Comparison of ENCODE assay signal across 8 mouse cellular contexts in the genomic region with DNA sequence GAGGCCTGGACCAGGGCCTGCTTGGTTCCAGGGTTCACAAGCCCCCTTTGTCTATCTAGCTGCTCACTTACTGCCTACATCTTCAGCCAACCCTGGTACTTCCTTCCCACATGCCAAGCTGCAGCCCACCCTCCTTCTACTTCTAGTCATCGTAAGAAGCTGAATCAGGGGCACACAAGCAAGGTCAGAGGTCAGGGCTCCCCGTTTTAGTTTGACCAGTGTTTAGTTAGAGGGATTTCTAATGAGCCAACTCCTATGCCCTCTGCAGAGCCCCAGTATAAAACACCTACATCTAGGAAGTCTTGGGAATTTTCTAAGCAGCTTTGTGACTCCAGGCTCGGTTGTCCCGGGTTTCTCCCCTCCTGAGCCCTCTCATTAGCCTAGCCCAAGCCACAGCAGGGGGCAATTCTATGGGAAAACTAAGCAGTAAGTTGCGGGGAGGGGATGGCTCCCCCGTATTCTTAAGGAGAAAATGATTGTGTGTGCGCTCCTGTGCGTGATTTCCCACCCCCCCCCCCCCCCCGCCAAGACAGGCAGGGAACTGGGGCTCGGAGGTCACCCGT. TPM values are rescaled to one million over a fixed set of nuclear protein-coding genes. Genes with fewer than 3 reads are reported as not detected.
A peak's percentile ranks its signal among the peaks of the same experiment; 100 is the strongest.
DNase-seq lines count a peak whose midpoint lies in the region; ATAC-seq and TF ChIP-seq lines count a peak whose summit lies in the region.

No protein-coding gene starts in this region.

- TF ChIP-seq CTCF in lung, postnatal 0 days (IDR thresholded peaks at IDR 0.05): no peak

- no peaks in the 10 kb centered on the region for H3K27me3 ChIP-seq in lung, postnatal 0 days (replicated peaks; ENCODE audit: insufficient read depth, low read length)
- H3K27me3 ChIP-seq in embryonic facial prominence, embryonic 12.5 days: peaks cover 13% of the 10 kb centered on the region; the same call in 1 of the 2 replicates
- 0 out of 2 replicates have a peak, but pooled peaks cover 3% of the 10 kb centered on the region for H3K27me3 ChIP-seq in intestine, embryonic 14.5 days (replicated peaks; ENCODE audit: control insufficient read depth, insufficient read depth, low read length)
- peaks cover 5% of the 10 kb centered on the region; the same call in 1 of the 2 replicates for H3K27me3 ChIP-seq in neural tube, embryonic 14.5 days (ENCODE audit: control insufficient read depth, insufficient read depth, low read length)

- H3K4me3 ChIP-seq in lung, postnatal 0 days (ENCODE audit: low read depth, low read length): peak overlapping the region; percentile 47
- H3K4me3 ChIP-seq in embryonic facial prominence, embryonic 12.5 days: 0 out of 2 replicates have a peak overlapping the region, but pooled peaks have one; percentile 1
- peak overlapping the region; percentile 48 for H3K4me3 ChIP-seq in intestine, embryonic 14.5 days (ENCODE audit: low read depth, low read length)
- H3K4me3 ChIP-seq in neural tube, embryonic 14.5 days (ENCODE audit: low read depth, low read length): peak overlapping the region; percentile 24; the same call in 1 of the 2 replicates

- peaks cover 25% of the 10 kb centered on the region for H3K4me1 ChIP-seq in lung, postnatal 0 days (ENCODE audit: insufficient read depth, low read depth, low read length)
- H3K4me1 ChIP-seq in embryonic facial prominence, embryonic 12.5 days: peaks cover 71% of the 10 kb centered on the region
- H3K4me1 ChIP-seq in intestine, embryonic 14.5 days (replicated peaks; ENCODE audit: control insufficient read depth, insufficient read depth, low read length): peaks cover 50% of the 10 kb centered on the region
- H3K4me1 ChIP-seq in neural tube, embryonic 14.5 days (ENCODE audit: control insufficient read depth, insufficient read depth, low read length): peaks cover 31% of the 10 kb centered on the region

- H3K4me2 ChIP-seq in lung, postnatal 0 days (replicated peaks; ENCODE audit: low read depth, low read length): peak overlapping the region; percentile 72
- H3K4me2 ChIP-seq in embryonic facial prominence, embryonic 12.5 days (replicated peaks): peak overlapping the region; percentile 52
- peak overlapping the region; percentile 80 for H3K4me2 ChIP-seq in intestine, embryonic 14.5 days (ENCODE audit: low read length)
- H3K4me2 ChIP-seq in neural tube, embryonic 14.5 days (ENCODE audit: low read depth, low read length): peak overlapping the region; percentile 60

- ATAC-seq in lung, postnatal 0 days: no peak
- ATAC-seq in embryonic facial prominence, embryonic 12.5 days (ENCODE audit: insufficient number of reproducible peaks, insufficient read depth, low FRiP score, low TSS enrichment): no peak
- no peak for ATAC-seq in intestine, embryonic 14.5 days (replicated peaks; ENCODE audit: low FRiP score, low TSS enrichment, low read depth)
- ATAC-seq in neural tube, embryonic 14.5 days (ENCODE audit: low read depth): peak; percentile 7

- no peak overlapping the region for H3K9ac ChIP-seq in lung, postnatal 0 days (replicated peaks; ENCODE audit: low read depth)
- no peak overlapping the region for H3K9ac ChIP-seq in embryonic facial prominence, embryonic 12.5 days
- peak overlapping the region; percentile 18; the same call in 1 of the 2 replicates for H3K9ac ChIP-seq in intestine, embryonic 14.5 days (ENCODE audit: low read length)
- no peak overlapping the region; the same call in 1 of the 2 replicates for H3K9ac ChIP-seq in neural tube, embryonic 14.5 days (replicated peaks; ENCODE audit: low read depth, low read length)

- H3K36me3 ChIP-seq in lung, postnatal 0 days (ENCODE audit: insufficient read depth, low read length): no peaks in the 10 kb centered on the region
- H3K36me3 ChIP-seq in embryonic facial prominence, embryonic 12.5 days: peaks cover 19% of the 10 kb centered on the region
- peaks cover 17% of the 10 kb centered on the region for H3K36me3 ChIP-seq in intestine, embryonic 14.5 days (ENCODE audit: control insufficient read depth, insufficient read depth, low read length)
- H3K36me3 ChIP-seq in neural tube, embryonic 14.5 days (ENCODE audit: control insufficient read depth, insufficient read depth, low read length): 0 out of 2 replicates have a peak, but pooled peaks cover 4% of the 10 kb centered on the region

- TF ChIP-seq EP300 in lung, postnatal 0 days (IDR thresholded peaks at IDR 0.05): no peak

- H3K27ac ChIP-seq in lung, postnatal 0 days (ENCODE audit: low read length): peak overlapping the region; percentile 75
- peak overlapping the region; percentile 93 for H3K27ac ChIP-seq in embryonic facial prominence, embryonic 12.5 days
- H3K27ac ChIP-seq in intestine, embryonic 14.5 days (ENCODE audit: low read depth): peak overlapping the region; percentile 86
- H3K27ac ChIP-seq in neural tube, embryonic 14.5 days (ENCODE audit: low read depth, low read length): peak overlapping the region; percentile 78

- H3K9me3 ChIP-seq in lung, postnatal 0 days (ENCODE audit: low read length): no peaks in the 10 kb centered on the region
- H3K9me3 ChIP-seq in embryonic facial prominence, embryonic 12.5 days: no peaks in the 10 kb centered on the region
- no peaks in the 10 kb centered on the region for H3K9me3 ChIP-seq in intestine, embryonic 14.5 days (ENCODE audit: control insufficient read depth, low read length)
- H3K9me3 ChIP-seq in neural tube, embryonic 14.5 days (ENCODE audit: control insufficient read depth, low read length): no peaks in the 10 kb centered on the region

- whole genome bisulfite sequencing in lung, postnatal 0 days: 2% methylated on average over 10 of the region's 11 CpGs
- WGBS in embryonic facial prominence, embryonic 12.5 days: under 1% methylated on average over 10 of the region's 11 CpGs
- WGBS in intestine, embryonic 14.5 days: 3% methylated on average over 8 of the region's 11 CpGs
- under 1% methylated on average over 7 of the region's 11 CpGs for WGBS in neural tube, embryonic 14.5 days

- DNase-seq in lung, postnatal 0 days (ENCODE audit: low spot score): peak; percentile 15
- no peak for DNase-seq in lung, postnatal 14 days
- DNase-seq in intestine, embryonic 14.5 days (ENCODE audit: low spot score): peak; percentile 65
- no peak for DNase-seq in gastrocnemius, postnatal 10 days
- DNase-seq in gastrocnemius, postnatal 4 days (ENCODE audit: low spot score in 2 of 2): no peak
- DNase-seq in layer of hippocampus, adult 9-11 months: no peak

RNA-seq across cellular contexts. Expression of gene Tle2, which starts 4.0 kb away (rescaled TPM):
- 29.9 and 37.0 TPM in 2 replicates for polyA plus RNA-seq in lung, postnatal 0 days (2015; fragmentation: Nextera tagmentation; extraction: Ambion mirVana)
- 59.2 and 71.1 TPM in 2 replicates for polyA plus RNA-seq in embryonic facial prominence, embryonic 12.5 days (2016; fragmentation: Nextera tagmentation; extraction: Ambion mirVana)
- polyA plus RNA-seq in intestine, embryonic 14.5 days (2014; fragmentation: Nextera tagmentation; extraction: Ambion mirVana): 15.8 and 17.8 TPM in 2 replicates
- polyA plus RNA-seq in neural tube, embryonic 14.5 days (2014; fragmentation: Nextera tagmentation; extraction: Ambion mirVana): 32.4 and 37.3 TPM in 2 replicates
- 1 to 10 TPM; 4.4 to 9.4 TPM for total RNA-seq in gastrocnemius, postnatal 10 days (2021)
- 10 to 100 TPM in 1 of 2 experiments, 1 to 10 TPM in 1; 7.8 to 10.5 TPM for total RNA-seq in gastrocnemius, postnatal 4 days (2021)

RNA-seq across cellular contexts. Expression of gene Aes, which starts 11.0 kb away (rescaled TPM):
- polyA plus RNA-seq in lung, postnatal 0 days (2015; fragmentation: Nextera tagmentation; extraction: Ambion mirVana): 467 and 473 TPM in 2 replicates
- polyA plus RNA-seq in embryonic facial prominence, embryonic 12.5 days (2016; fragmentation: Nextera tagmentation; extraction: Ambion mirVana): 523 and 554 TPM in 2 replicates
- 395 and 515 TPM in 2 replicates for polyA plus RNA-seq in intestine, embryonic 14.5 days (2014; fragmentation: Nextera tagmentation; extraction: Ambion mirVana)
- 347 and 599 TPM in 2 replicates for polyA plus RNA-seq in neural tube, embryonic 14.5 days (2014; fragmentation: Nextera tagmentation; extraction: Ambion mirVana)
- 100 to 1,000 TPM; 614 to 667 TPM for total RNA-seq in gastrocnemius, postnatal 10 days (2021)
- total RNA-seq in gastrocnemius, postnatal 4 days (2021): 100 to 1,000 TPM; 537 to 620 TPM

RNA-seq across cellular contexts. Expression of gene Gna11, which starts 25.3 kb away (rescaled TPM):
- 62.5 and 63.2 TPM in 2 replicates for polyA plus RNA-seq in lung, postnatal 0 days (2015; fragmentation: Nextera tagmentation; extraction: Ambion mirVana)
- 82.7 and 83.5 TPM in 2 replicates for polyA plus RNA-seq in embryonic facial prominence, embryonic 12.5 days (2016; fragmentation: Nextera tagmentation; extraction: Ambion mirVana)
- polyA plus RNA-seq in intestine, embryonic 14.5 days (2014; fragmentation: Nextera tagmentation; extraction: Ambion mirVana): 145 and 171 TPM in 2 replicates
- polyA plus RNA-seq in neural tube, embryonic 14.5 days (2014; fragmentation: Nextera tagmentation; extraction: Ambion mirVana): 81.1 and 89.8 TPM in 2 replicates
- total RNA-seq in gastrocnemius, postnatal 10 days (2021): 10 to 100 TPM; 40.6 to 44.8 TPM
- total RNA-seq in gastrocnemius, postnatal 4 days (2021): 10 to 100 TPM; 56.8 to 59.5 TPM

RNA-seq across cellular contexts. Expression of gene Tle6, which starts 30.6 kb away (rescaled TPM):
- polyA plus RNA-seq in lung, postnatal 0 days (2015; fragmentation: Nextera tagmentation; extraction: Ambion mirVana): 12.8 and 18.5 TPM in 2 replicates
- polyA plus RNA-seq in embryonic facial prominence, embryonic 12.5 days (2016; fragmentation: Nextera tagmentation; extraction: Ambion mirVana): 14.4 and 16.2 TPM in 2 replicates
- 15.0 and 21.3 TPM in 2 replicates for polyA plus RNA-seq in intestine, embryonic 14.5 days (2014; fragmentation: Nextera tagmentation; extraction: Ambion mirVana)
- 5.0 and 6.6 TPM in 2 replicates for polyA plus RNA-seq in neural tube, embryonic 14.5 days (2014; fragmentation: Nextera tagmentation; extraction: Ambion mirVana)
- total RNA-seq in gastrocnemius, postnatal 10 days (2021): 1 to 10 TPM; 2.2 to 3.1 TPM
- 1 to 10 TPM; 5.2 to 6.6 TPM for total RNA-seq in gastrocnemius, postnatal 4 days (2021)

RNA-seq across cellular contexts. Expression of gene BC025920, which starts 35.8 kb away (rescaled TPM):
- polyA plus RNA-seq in lung, postnatal 0 days (2015; fragmentation: Nextera tagmentation; extraction: Ambion mirVana): 0.07 and 0.29 TPM in 2 replicates
- polyA plus RNA-seq in embryonic facial prominence, embryonic 12.5 days (2016; fragmentation: Nextera tagmentation; extraction: Ambion mirVana): 1.6 and 1.7 TPM in 2 replicates
- polyA plus RNA-seq in intestine, embryonic 14.5 days (2014; fragmentation: Nextera tagmentation; extraction: Ambion mirVana): 0.61 and 1.5 TPM in 2 replicates
- 1.0 and 1.9 TPM in 2 replicates for polyA plus RNA-seq in neural tube, embryonic 14.5 days (2014; fragmentation: Nextera tagmentation; extraction: Ambion mirVana)
- 1 to 10 TPM; 1.6 to 1.8 TPM for total RNA-seq in gastrocnemius, postnatal 10 days (2021)
- 1 to 10 TPM; 1.2 to 1.7 TPM for total RNA-seq in gastrocnemius, postnatal 4 days (2021)

Comparison
In these comparisons a context has a peak if more than half of its experiments do, and no peak if none do; other contexts are left out.
1. DNase-seq: peak in lung, postnatal 0 days (single experiment) and intestine, embryonic 14.5 days (single experiment); none in lung, postnatal 14 days (single experiment), gastrocnemius, postnatal 10 days (single experiment), gastrocnemius, postnatal 4 days (0 of 2) and layer of hippocampus, adult 9-11 months (single experiment).
2. Peak in every context shown above with its lines, with median percentiles within 50 percentile points of each other: H3K27ac ChIP-seq, H3K4me2 ChIP-seq and H3K4me3 ChIP-seq.